Mouse (Mus musculus) T-helper 1 cell (primary cell): ENCODE results near the gene Aurka.

Experiments
- in situ Hi-C: fragments of 300-600 bp; cut with MboI, MseI; formaldehyde crosslinking; loops from one replicate; pipeline ENCODE4 v1.15.1; 2025; ENCODE audit warnings: high pct_unique_total_duplicates

The Aurka gene

GRCm38 (mm10) chr2:172338206-172338942 lies 32.0 kb downstream of the Aurka start:
- in situ Hi-C loops: no loop called here

- in situ Hi-C loops: no loop called here
Measured at GRCm38 (mm10) chr2:172329179-172329578, 41.2 kb downstream of the Aurka start.

GRCm38 (mm10) chr2:172328248-172328647 lies 42.1 kb downstream of the Aurka start:
- in situ Hi-C loops: no loop called here

- in situ Hi-C loops: loop anchor here (5.0 kb wide), 1 partner anchor 94 kb away; no protein-coding TSS in a partner anchor
Measured at GRCm38 (mm10) chr2:172320878-172321277, 49.5 kb downstream of the Aurka start.

- in situ Hi-C loops: no loop called here
Measured at GRCm38 (mm10) chr2:172311731-172312130, 58.6 kb downstream of the Aurka start.

GRCm38 (mm10) chr2:172306544-172306943 lies 63.8 kb downstream of the Aurka start:
- in situ Hi-C loops: no loop called here
